Mouse (Mus musculus) lung, postnatal 0 days (tissue): ENCODE measurements at regions not wholly inside any gene's neighbourhood (a gene's known extent, or its start where the extent isn't known, plus 50 kb on each side); places are given as distances from the start of the nearest gene placed in this dataset.

Experiments
- ATAC-seq: fragments of 200-750 bp; cut with Nextera tagmentation; 2 replicates; pipeline ENCODE4 v1.8.0; 2017; ENCODE audit warnings: moderate library complexity
- DNase-seq: peaks from one replicate; pipeline ENCODE4 v3.0.0-alpha.2; 2016; ENCODE audit warnings: low spot score
- H3K27ac ChIP-seq: fragments of 300-500 bp; sonication (generic); 2 replicates; pipeline ENCODE4 v1.5.1; 2014; ENCODE audit warnings: antibody characterized with exemption, mild to moderate bottlenecking, low read length, mixed read lengths
- H3K27me3 ChIP-seq: fragments of 300-500 bp; sonication (generic); replicated peaks from 2 replicates; pipeline ENCODE4 v1.6.1; 2014; ENCODE audit warnings: low read length, mixed read lengths; ENCODE audit not compliant: insufficient read depth
- H3K36me3 ChIP-seq: fragments of 300-500 bp; sonication (generic); 2 replicates; pipeline ENCODE4 v1.6.1; 2014; ENCODE audit warnings: low read length, mixed read lengths; ENCODE audit not compliant: insufficient read depth
- H3K4me1 ChIP-seq: fragments of 300-500 bp; sonication (generic); 2 replicates; pipeline ENCODE4 v1.6.1; 2014; ENCODE audit warnings: antibody characterized with exemption, low read depth, low read length, mixed read lengths; ENCODE audit not compliant: insufficient read depth
- H3K4me2 ChIP-seq: fragments of 300-500 bp; sonication (generic); replicated peaks from 2 replicates; pipeline ENCODE4 v1.6.1; 2014; ENCODE audit warnings: low read depth, mild to moderate bottlenecking, low read length, moderate library complexity, mixed read lengths
- H3K4me3 ChIP-seq: fragments of 300-500 bp; sonication (generic); 2 replicates; pipeline ENCODE4 v1.5.1; 2014; ENCODE audit warnings: low read depth, low read length
- H3K9ac ChIP-seq: fragments of 300-500 bp; sonication (generic); replicated peaks from 2 replicates; pipeline ENCODE4 v1.6.1; 2014; ENCODE audit warnings: low read depth, mild to moderate bottlenecking
- H3K9me3 ChIP-seq: fragments of 300-500 bp; sonication (generic); 2 replicates; pipeline ENCODE4 v1.6.1; 2016; ENCODE audit warnings: low read length, mixed read lengths
- CTCF ChIP-seq: IDR thresholded peaks from 2 replicates; pipeline ENCODE4 v1.5.1; 2016; ENCODE audit warnings: antibody characterized with exemption, mild to moderate bottlenecking
- EP300 ChIP-seq: IDR thresholded peaks from 2 replicates; pipeline ENCODE4 v1.6.1; 2016; ENCODE audit warnings: antibody characterized with exemption, mild to moderate bottlenecking, control low read depth
- WGBS: fragments of 180-500 bp; shearing (Covaris S2); extraction: QIAGEN DNeasy Blood & Tissue Kit; methylation state at CpG from one replicate; pipeline ENCODE4 v1.1.7; 2014; 5-methylcytosine and 5-hydroxymethylcytosine counted together

DNA sequence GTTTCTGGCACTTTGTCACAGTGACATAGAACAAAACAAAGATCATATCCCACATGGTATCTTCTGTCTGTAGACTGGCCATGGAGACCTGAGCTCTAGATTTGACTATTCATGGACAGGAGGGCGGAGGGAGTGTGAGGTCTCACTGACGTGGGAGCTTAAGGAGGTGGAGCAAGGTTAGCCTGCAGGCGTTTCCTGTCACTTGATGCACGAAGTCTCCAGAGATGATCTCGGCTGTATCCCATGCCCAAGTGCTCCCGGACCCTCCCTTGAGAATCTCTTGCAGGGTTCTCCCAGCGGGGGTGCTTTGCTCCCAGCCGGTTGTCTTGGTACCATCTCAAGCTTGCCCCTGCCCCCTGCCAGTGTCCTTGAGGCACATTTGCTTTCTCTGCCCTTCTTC is 60.6 kb upstream of the Sdk2 start:
- 27% methylated on average over 8 of the region's 8 CpGs for WGBS

DNA sequence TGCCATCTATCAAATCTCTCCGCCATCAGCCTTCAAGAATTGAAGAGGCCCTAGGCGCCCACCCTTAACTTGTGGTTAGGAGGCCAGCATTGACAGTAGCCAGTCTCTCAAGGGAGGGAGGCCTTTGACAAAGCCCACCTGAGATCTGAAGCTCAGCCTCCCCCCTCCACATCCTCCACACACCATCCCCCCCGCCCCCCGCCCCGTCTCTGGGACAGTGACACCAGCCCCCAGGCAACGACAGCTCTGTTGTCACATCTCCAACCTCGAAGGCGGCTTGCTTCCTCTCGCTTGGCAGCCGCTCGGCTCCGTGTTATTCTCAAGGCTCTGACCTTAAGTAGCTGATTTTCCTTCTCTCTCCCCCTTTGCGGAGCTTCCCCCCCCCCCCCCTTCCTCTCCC is 55.3 kb upstream of the Sdk2 start:
- H3K9ac ChIP-seq, result no peak overlapping the region
- H3K36me3 ChIP-seq, result no peaks in the 10 kb centered on the region
- ATAC-seq (no peak), DNase-seq (no peak)
- TF ChIP-seq EP300 (no peak), CTCF (no peak)
- no peak overlapping the region for H3K4me2 ChIP-seq
- H3K27ac ChIP-seq, result no peak overlapping the region
- no peaks in the 10 kb centered on the region for H3K9me3 ChIP-seq
- no peak overlapping the region for H3K4me3 ChIP-seq
- no peaks in the 10 kb centered on the region for H3K4me1 ChIP-seq
- 30% methylated on average over 12 of the region's 13 CpGs for WGBS
- no peaks in the 10 kb centered on the region for H3K27me3 ChIP-seq

More for the DNA sequence above, 60.6 kb upstream of the Sdk2 start:
- H3K27ac ChIP-seq, result no peak overlapping the region
- TF ChIP-seq CTCF (no peak), EP300 (no peak)
- no peaks in the 10 kb centered on the region for H3K27me3 ChIP-seq
- no peak for ATAC-seq
- H3K4me1 ChIP-seq, result no peaks in the 10 kb centered on the region
- H3K36me3 ChIP-seq, result no peaks in the 10 kb centered on the region
- DNase-seq, result no peak
- H3K9me3 ChIP-seq, result no peaks in the 10 kb centered on the region
- no peak overlapping the region for H3K9ac ChIP-seq
- H3K4me3 ChIP-seq, result no peak overlapping the region
- no peak overlapping the region for H3K4me2 ChIP-seq

DNA sequence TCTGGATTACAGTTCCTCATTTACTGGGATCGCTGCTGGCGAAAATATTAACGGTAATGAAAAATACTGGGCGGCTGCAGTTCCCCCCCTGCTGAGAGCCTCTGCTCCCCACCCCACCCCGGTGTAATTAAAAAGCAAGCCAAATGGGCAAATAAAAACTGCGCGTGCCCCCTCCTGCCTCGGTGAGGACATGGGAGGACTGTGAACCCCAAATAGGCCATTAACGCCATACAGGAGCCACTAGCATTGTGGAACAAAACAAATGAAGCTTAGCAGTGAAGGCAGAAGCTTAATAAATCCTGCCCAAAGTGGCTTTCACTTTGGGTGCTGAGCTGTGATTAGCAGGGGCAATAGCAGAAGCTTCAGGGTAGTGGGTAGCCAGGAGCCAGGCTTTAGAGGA is 52.3 kb upstream of the Sdk2 start:
- 80% methylated on average over 9 of the region's 9 CpGs for WGBS
- Histone ChIP-seq H3K36me3 (no peaks in the 10 kb centered on the region), H3K27me3 (no peaks in the 10 kb centered on the region), H3K9ac (no peak overlapping the region), H3K4me1 (no peaks in the 10 kb centered on the region), H3K27ac (no peak overlapping the region), H3K4me3 (no peak overlapping the region), H3K4me2 (no peak overlapping the region), H3K9me3 (no peaks in the 10 kb centered on the region)
- no peak for DNase-seq
- TF ChIP-seq CTCF, result no peak
- TF ChIP-seq EP300, result no peak
- no peak for ATAC-seq
